Mouse (Mus musculus) layer of hippocampus, adult 11-12 months (tissue): ENCODE data around the gene Kcnk7.

Experiments
- DNase-seq: peaks from one replicate; pipeline ENCODE4 v3.0.0; 2022; ENCODE audit warnings: low spot score

The Kcnk7 gene

GRCm38 (mm10) chr19:5690343-5690735 lies 13.8 kb upstream of the Kcnk7 start:
- no peak for DNase-seq

GRCm38 (mm10) chr19:5691601-5692000 lies 12.6 kb upstream of the Kcnk7 start:
- no peak for DNase-seq

GRCm38 (mm10) chr19:5692086-5692912 lies 11.9 kb upstream of the Kcnk7 start:
- DNase-seq = no peak

- DNase-seq = peak; percentile 50
Measured at GRCm38 (mm10) chr19:5692913-5693396, 11.2 kb upstream of the Kcnk7 start.

GRCm38 (mm10) chr19:5693801-5694200 lies 10.4 kb upstream of the Kcnk7 start:
- DNase-seq = no peak

- DNase-seq = no peak
Measured at GRCm38 (mm10) chr19:5695849-5696462, 8.2 kb upstream of the Kcnk7 start.

- no peak for DNase-seq
Measured at GRCm38 (mm10) chr19:5704801-5705571, 819 bp downstream of the Kcnk7 start.

GRCm38 (mm10) chr19:5710068-5710467 lies 5.9 kb downstream of the Kcnk7 start:
- no peak for DNase-seq

GRCm38 (mm10) chr19:5710581-5710980 lies 6.4 kb downstream of the Kcnk7 start:
- no peak for DNase-seq

GRCm38 (mm10) chr19:5711218-5711617 lies 7.1 kb downstream of the Kcnk7 start:
- DNase-seq = peak; percentile 85

GRCm38 (mm10) chr19:5711907-5712460 lies 7.8 kb downstream of the Kcnk7 start:
- peak; percentile 33 for DNase-seq

- DNase-seq = no peak
Measured at GRCm38 (mm10) chr19:5713255-5713654, 9.1 kb downstream of the Kcnk7 start.

GRCm38 (mm10) chr19:5713730-5714129 lies 9.6 kb downstream of the Kcnk7 start:
- no peak for DNase-seq

- DNase-seq = peak; percentile 48
Measured at GRCm38 (mm10) chr19:5715793-5716688, 11.9 kb downstream of the Kcnk7 start.

GRCm38 (mm10) chr19:5716955-5717354 lies 12.8 kb downstream of the Kcnk7 start:
- no peak for DNase-seq

- no peak for DNase-seq
Measured at GRCm38 (mm10) chr19:5721233-5721632, 17.1 kb downstream of the Kcnk7 start.

GRCm38 (mm10) chr19:5722848-5723425 lies 18.8 kb downstream of the Kcnk7 start:
- no peak for DNase-seq

- no peak for DNase-seq
Measured at GRCm38 (mm10) chr19:5723934-5724548, 19.9 kb downstream of the Kcnk7 start.

- DNase-seq = peak; percentile 54
Measured at GRCm38 (mm10) chr19:5724549-5724941, 20.4 kb downstream of the Kcnk7 start.

- DNase-seq = no peak
Measured at GRCm38 (mm10) chr19:5725029-5725707, 21.0 kb downstream of the Kcnk7 start.
